Mouse (Mus musculus): ENCODE data around the gene Slc25a20. TPM values are rescaled to one million over a fixed set of nuclear protein-coding genes. Genes with fewer than 3 reads are reported as not detected.
A peak's percentile ranks its signal among the peaks of the same experiment; 100 is the strongest.

The Slc25a20 gene
- polyA plus RNA-seq, 1 experiment from 2014 or later: 50.2 TPM

GRCm38 (mm10) chr9:108692226-108693041 is 30.5 kb downstream of the Slc25a20 start:
- peak; percentile 49 for ATAC-seq (ENCODE audit: insufficient number of reproducible peaks, insufficient read depth, low FRiP score, low read depth)
- under 1% methylated on average over 92 of the region's 92 CpGs for WGBS
- H3K36me3 ChIP-seq (ENCODE audit: control insufficient read depth, insufficient read depth, low read length): no peaks in the 10 kb centered on the region

DNA sequence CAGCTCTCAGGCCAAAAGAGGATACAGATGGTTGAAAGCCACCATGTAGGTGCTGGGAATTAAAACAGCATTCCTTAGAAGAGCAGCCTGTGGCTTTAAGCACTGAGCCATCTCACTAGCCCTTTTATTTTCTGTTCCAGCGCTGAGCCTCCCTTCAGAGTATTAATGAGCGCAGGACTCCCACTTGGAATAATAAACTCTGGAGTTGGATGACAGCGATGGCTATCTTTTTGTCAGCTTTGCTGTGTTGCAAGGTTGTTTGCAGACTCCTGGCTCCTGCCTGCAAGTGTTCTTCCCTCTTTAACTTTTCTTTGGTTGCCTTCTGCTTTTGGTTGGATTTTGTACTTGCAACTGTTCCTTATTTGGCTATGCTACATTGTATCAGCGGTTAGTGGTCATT is 32.1 kb downstream of the Slc25a20 start:
- Histone ChIP-seq H3K27ac (replicated peaks in 1 of 2; ENCODE audit: control insufficient read depth in 1 of 2, insufficient read depth in 1 of 2, low read depth in 2 of 2, low read length in 2 of 2) (no peak overlapping the region), H3K27me3 (ENCODE audit: control insufficient read depth, insufficient read depth, low read length) (no peaks in the 10 kb centered on the region), H3K36me3 (ENCODE audit: control insufficient read depth, insufficient read depth, low read length) (no peaks in the 10 kb centered on the region), H3K4me3 (ENCODE audit: control insufficient read depth in 1 of 2, insufficient read depth in 1 of 2, low read depth in 1 of 2, low read length in 2 of 2) (no peak overlapping the region), H3K9ac (ENCODE audit: low read length) (no peak overlapping the region; the same call in 1 of the 2 replicates), H3K4me2 (ENCODE audit: low read length) (peak overlapping the region; percentile 95), H3K9me3 (ENCODE audit: control insufficient read depth, low read length) (no peaks in the 10 kb centered on the region), H3K4me1 (ENCODE audit: control insufficient read depth in 2 of 2, insufficient read depth in 2 of 2, low read length in 2 of 2) (peaks cover 3 to 16% of the 10 kb centered on the region in 2 experiments)
- no peak for ATAC-seq (ENCODE audit: insufficient number of reproducible peaks, insufficient read depth, low FRiP score, low read depth)
- WGBS: 82% methylated on average over 4 of the region's 4 CpGs

More at GRCm38 (mm10) chr9:108692226-108693041, 30.5 kb downstream of the Slc25a20 start:
- Histone ChIP-seq H3K9me3 (ENCODE audit: control insufficient read depth, low read length) (no peaks in the 10 kb centered on the region), H3K4me2 (ENCODE audit: low read length) (peak overlapping the region; percentile 95), H3K4me1 (ENCODE audit: control insufficient read depth in 2 of 2, insufficient read depth in 2 of 2, low read length in 2 of 2) (peaks cover 3 to 21% of the 10 kb centered on the region in 2 experiments), H3K27me3 (ENCODE audit: control insufficient read depth, insufficient read depth, low read length) (no peaks in the 10 kb centered on the region), H3K4me3 (ENCODE audit: control insufficient read depth in 1 of 2, insufficient read depth in 1 of 2, low read depth in 1 of 2, low read length in 2 of 2) (peak overlapping the region; percentile 80 to 83), H3K27ac (replicated peaks in 1 of 2; ENCODE audit: control insufficient read depth in 1 of 2, insufficient read depth in 1 of 2, low read depth in 2 of 2, low read length in 2 of 2) (peak overlapping the region; percentile 52 to 74), H3K9ac (ENCODE audit: low read length) (peak overlapping the region; percentile 88)

- H3K36me3 ChIP-seq (ENCODE audit: control insufficient read depth, insufficient read depth, low read length): no peaks in the 10 kb centered on the region
- no peaks in the 10 kb centered on the region for H3K27me3 ChIP-seq (ENCODE audit: control insufficient read depth, insufficient read depth, low read length)
- 96% methylated on average over 1 of the region's 1 CpGs for WGBS
- no peak for ATAC-seq (ENCODE audit: insufficient number of reproducible peaks, insufficient read depth, low FRiP score, low read depth)
- H3K4me3 ChIP-seq (ENCODE audit: control insufficient read depth in 1 of 2, insufficient read depth in 1 of 2, low read depth in 1 of 2, low read length in 2 of 2): no peak overlapping the region
- peaks cover 3 to 16% of the 10 kb centered on the region in 2 experiments for H3K4me1 ChIP-seq (ENCODE audit: control insufficient read depth in 2 of 2, insufficient read depth in 2 of 2, low read length in 2 of 2)
- no peak overlapping the region for H3K27ac ChIP-seq (replicated peaks in 1 of 2; ENCODE audit: control insufficient read depth in 1 of 2, insufficient read depth in 1 of 2, low read depth in 2 of 2, low read length in 2 of 2)
- no peaks in the 10 kb centered on the region for H3K9me3 ChIP-seq (ENCODE audit: control insufficient read depth, low read length)
- no peak overlapping the region for H3K9ac ChIP-seq (ENCODE audit: low read length)
- no peak overlapping the region for H3K4me2 ChIP-seq (ENCODE audit: low read length)
These were observed 32.6 kb downstream of the Slc25a20 start for GRCm38 (mm10) chr9:108694533-108694932.

- Histone ChIP-seq H3K9ac (ENCODE audit: low read length) (no peak overlapping the region), H3K4me1 (ENCODE audit: control insufficient read depth in 2 of 2, insufficient read depth in 2 of 2, low read length in 2 of 2) (peaks cover 13 to 26% of the 10 kb centered on the region in 2 experiments), H3K4me3 (ENCODE audit: control insufficient read depth in 1 of 2, insufficient read depth in 1 of 2, low read depth in 1 of 2, low read length in 2 of 2) (no peak overlapping the region)
These were observed 40.6 kb downstream of the Slc25a20 start for GRCm38 (mm10) chr9:108702476-108702875.

GRCm38 (mm10) chr9:108703373-108704110 is 41.7 kb downstream of the Slc25a20 start:
- Histone ChIP-seq H3K27me3 (ENCODE audit: control insufficient read depth, insufficient read depth, low read length) (no peaks in the 10 kb centered on the region), H3K9me3 (ENCODE audit: control insufficient read depth, low read length) (no peaks in the 10 kb centered on the region), H3K27ac (replicated peaks in 1 of 2; ENCODE audit: control insufficient read depth in 1 of 2, insufficient read depth in 1 of 2, low read depth in 2 of 2, low read length in 2 of 2) (peak overlapping the region; percentile 78 to 83), H3K4me1 (ENCODE audit: control insufficient read depth in 2 of 2, insufficient read depth in 2 of 2, low read length in 2 of 2) (peaks cover 13 to 26% of the 10 kb centered on the region in 2 experiments), H3K4me2 (ENCODE audit: low read length) (peak overlapping the region; percentile 22), H3K9ac (ENCODE audit: low read length) (peak overlapping the region; percentile 22; the same call in 1 of the 2 replicates), H3K4me3 (ENCODE audit: control insufficient read depth in 1 of 2, insufficient read depth in 1 of 2, low read depth in 1 of 2, low read length in 2 of 2) (no peak overlapping the region), H3K36me3 (ENCODE audit: control insufficient read depth, insufficient read depth, low read length) (no peaks in the 10 kb centered on the region)
- no peak for ATAC-seq (ENCODE audit: insufficient number of reproducible peaks, insufficient read depth, low FRiP score, low read depth)
- 25% methylated on average over 12 of the region's 12 CpGs for WGBS

More at GRCm38 (mm10) chr9:108702476-108702875, 40.6 kb downstream of the Slc25a20 start:
- no peak overlapping the region for H3K4me2 ChIP-seq (ENCODE audit: low read length)
- H3K9me3 ChIP-seq (ENCODE audit: control insufficient read depth, low read length): no peaks in the 10 kb centered on the region
- no peaks in the 10 kb centered on the region for H3K36me3 ChIP-seq (ENCODE audit: control insufficient read depth, insufficient read depth, low read length)
- no peaks in the 10 kb centered on the region for H3K27me3 ChIP-seq (ENCODE audit: control insufficient read depth, insufficient read depth, low read length)
- ATAC-seq (ENCODE audit: insufficient number of reproducible peaks, insufficient read depth, low FRiP score, low read depth): no peak
- H3K27ac ChIP-seq (replicated peaks in 1 of 2; ENCODE audit: control insufficient read depth in 1 of 2, insufficient read depth in 1 of 2, low read depth in 2 of 2, low read length in 2 of 2): no peak overlapping the region

- Histone ChIP-seq H3K27me3 (ENCODE audit: control insufficient read depth, insufficient read depth, low read length) (no peaks in the 10 kb centered on the region), H3K9me3 (ENCODE audit: control insufficient read depth, low read length) (no peaks in the 10 kb centered on the region), H3K9ac (ENCODE audit: low read length) (0 out of 2 replicates have a peak overlapping the region, but pooled peaks have one; percentile 21), H3K36me3 (ENCODE audit: control insufficient read depth, insufficient read depth, low read length) (no peaks in the 10 kb centered on the region), H3K4me2 (ENCODE audit: low read length) (no peak overlapping the region), H3K4me3 (ENCODE audit: control insufficient read depth in 1 of 2, insufficient read depth in 1 of 2, low read depth in 1 of 2, low read length in 2 of 2) (no peak overlapping the region), H3K27ac (replicated peaks in 1 of 2; ENCODE audit: control insufficient read depth in 1 of 2, insufficient read depth in 1 of 2, low read depth in 2 of 2, low read length in 2 of 2) (peak overlapping the region; percentile 48 to 73; a peak in 3 of 4 replicates), H3K4me1 (ENCODE audit: control insufficient read depth in 2 of 2, insufficient read depth in 2 of 2, low read length in 2 of 2) (peaks cover 13 to 26% of the 10 kb centered on the region in 2 experiments)
- ATAC-seq (ENCODE audit: insufficient number of reproducible peaks, insufficient read depth, low FRiP score, low read depth): no peak
- WGBS: 28% methylated on average over 7 of the region's 7 CpGs
These were observed 42.7 kb downstream of the Slc25a20 start for GRCm38 (mm10) chr9:108704591-108704990.

DNA sequence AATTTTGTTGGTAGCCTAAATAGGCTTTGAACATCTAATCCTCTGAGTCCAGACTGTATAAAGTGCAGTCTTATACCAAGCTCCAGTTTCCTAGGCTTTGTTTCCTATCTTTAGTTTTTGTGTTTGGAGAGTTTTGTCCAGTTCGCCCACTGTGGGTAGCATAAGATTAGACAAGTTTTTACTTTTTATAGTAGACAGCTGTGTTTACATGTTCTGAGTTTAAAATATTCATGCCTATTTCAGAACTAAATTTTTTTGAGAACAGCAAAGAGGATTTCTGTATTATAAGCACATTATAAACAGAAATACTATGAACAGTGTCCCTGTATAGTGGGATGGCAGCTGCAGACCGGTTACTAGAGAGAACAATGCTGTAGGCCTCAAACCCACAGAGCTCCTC is 45.3 kb downstream of the Slc25a20 start:
- no peaks in the 10 kb centered on the region for H3K27me3 ChIP-seq (ENCODE audit: control insufficient read depth, insufficient read depth, low read length)
- no peak overlapping the region for H3K4me3 ChIP-seq (ENCODE audit: control insufficient read depth in 1 of 2, insufficient read depth in 1 of 2, low read depth in 1 of 2, low read length in 2 of 2)
- ATAC-seq (ENCODE audit: insufficient number of reproducible peaks, insufficient read depth, low FRiP score, low read depth): no peak
- H3K27ac ChIP-seq (replicated peaks in 1 of 2; ENCODE audit: control insufficient read depth in 1 of 2, insufficient read depth in 1 of 2, low read depth in 2 of 2, low read length in 2 of 2): no peak overlapping the region
- H3K9me3 ChIP-seq (ENCODE audit: control insufficient read depth, low read length): no peaks in the 10 kb centered on the region
- no peaks in the 10 kb centered on the region for H3K36me3 ChIP-seq (ENCODE audit: control insufficient read depth, insufficient read depth, low read length)
- no peak overlapping the region for H3K4me2 ChIP-seq (ENCODE audit: low read length)
- H3K4me1 ChIP-seq (ENCODE audit: control insufficient read depth in 2 of 2, insufficient read depth in 2 of 2, low read length in 2 of 2): peaks cover 13 to 26% of the 10 kb centered on the region in 2 experiments
- 89% methylated on average over 2 of the region's 2 CpGs for WGBS
- H3K9ac ChIP-seq (ENCODE audit: low read length): no peak overlapping the region

Measured in heart, embryonic 14.5 days (tissue).